Mouse (Mus musculus) left cerebral cortex, postnatal 10 days (tissue): ENCODE results near the gene Zbed4. TPM values are rescaled to one million over a fixed set of nuclear protein-coding genes. Genes with fewer than 3 reads are reported as not detected.
"Not testable (repeated sequence)": the region's sequence is repeated elsewhere in the genome, so short reads cannot be mapped to it uniquely, and the experiment has no call there.

Source experiments
- DNase-seq, 2 experiments: peaks; one replicate each; pipeline ENCODE4 v3.0.0; 2021 to 2022; ENCODE audit warnings: low spot score in 2 of 2, mixed read lengths in 1 of 2; ENCODE audit errors: extremely low spot score in 1 of 2
- intact Hi-C: fragments of 180-260 bp; cut with DNase I; formaldehyde crosslinking; loops from one replicate; pipeline ENCODE4 v1.15.1; 2025
- total RNA-seq, 2 experiments: library from RNA; stranded (reverse); gene quantifications; 2 replicates each; pipeline ENCODE4 v1.2.3; 2021

Zbed4 gene
- total RNA-seq: 10 to 100 TPM; 14.0 to 15.6 TPM

DNA sequence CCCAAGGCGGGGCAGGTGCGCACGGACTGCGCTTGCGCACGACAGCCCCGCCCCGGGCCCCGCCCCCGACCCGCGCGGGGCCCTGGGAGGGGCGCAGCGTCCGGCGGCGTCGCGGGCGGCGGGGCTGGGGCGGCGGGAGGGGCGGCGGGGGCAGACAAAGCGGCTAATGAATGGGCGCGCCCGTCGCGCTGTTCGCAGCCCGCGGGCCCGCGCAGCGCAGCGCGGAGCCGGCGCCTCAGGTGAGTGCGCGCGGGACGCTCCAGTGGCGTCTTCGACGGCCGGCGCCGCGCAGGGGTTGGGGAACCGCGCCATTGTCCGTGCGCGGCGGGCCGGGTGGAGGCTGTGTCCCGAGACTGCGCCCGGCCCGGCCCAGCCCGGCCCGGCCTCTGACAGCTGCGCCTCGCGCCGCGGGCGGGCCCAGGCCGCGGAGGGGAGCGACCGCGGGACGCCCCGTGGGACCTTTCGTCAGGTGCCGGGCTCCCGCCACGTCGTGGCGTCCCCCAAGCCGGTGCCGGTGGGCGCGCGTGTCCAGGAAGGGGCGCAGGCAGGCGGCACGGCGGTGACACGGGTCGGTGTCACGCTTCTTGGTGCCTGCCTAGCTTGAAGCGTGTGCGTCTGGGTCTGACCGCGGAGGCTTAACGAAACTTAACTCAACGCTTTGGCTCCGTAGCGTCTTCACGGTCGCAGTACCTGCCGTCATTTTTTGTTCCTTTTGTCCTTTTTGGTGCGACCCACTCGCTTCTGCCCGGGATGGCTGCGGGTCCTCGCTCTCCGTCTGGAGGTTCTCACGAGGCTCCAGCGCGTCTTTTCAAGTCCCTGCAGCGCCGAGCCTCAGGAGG is at the start of gene Zbed4:
Gene Zbed4 (plus strand): TSS at position 97 of the 839 bp plus-strand sequence.
- peak in 1 of 2 experiments; percentile 66 for DNase-seq
- intact Hi-C loops: no loop called here

DNA sequence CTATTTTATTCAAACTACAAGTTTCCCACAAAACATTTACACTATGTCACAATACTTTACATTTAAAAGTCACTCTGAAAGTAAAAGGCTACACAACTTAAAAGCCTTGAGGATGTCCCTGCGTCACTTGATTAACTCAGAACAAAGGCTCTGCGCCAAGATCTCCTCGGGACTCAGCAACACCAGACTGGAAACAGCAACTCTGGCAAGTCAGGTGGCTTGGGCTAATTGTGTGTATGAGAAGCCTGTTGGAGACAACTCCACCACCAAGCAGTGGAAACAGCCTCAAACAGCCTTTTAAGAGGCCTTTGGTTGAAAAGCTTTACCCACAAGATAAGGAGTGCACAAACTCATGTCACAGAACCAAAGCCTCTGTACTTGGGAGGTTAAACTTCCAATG is 49.0 kb upstream of the Zbed4 start:
- intact Hi-C loops: no loop called here
- no peak for DNase-seq

DNA sequence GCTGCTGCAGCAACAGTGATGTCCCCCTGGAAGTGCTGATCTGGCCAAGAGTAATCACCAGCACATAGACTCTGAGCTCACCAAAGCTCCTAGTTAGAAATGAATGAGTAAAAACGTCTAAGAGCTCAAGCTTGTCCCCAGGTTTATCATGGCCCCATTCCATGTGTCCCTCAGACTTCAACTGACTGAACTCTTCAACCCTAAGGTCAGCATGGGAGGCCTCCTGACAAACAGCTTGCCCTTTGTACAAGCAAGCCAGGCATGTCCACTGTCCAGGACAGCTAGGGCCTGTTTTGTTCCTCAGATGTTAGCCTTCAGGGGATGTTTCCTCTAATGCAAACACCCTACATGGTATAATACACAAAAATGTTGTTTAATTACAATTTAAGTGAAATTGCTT is 47.2 kb upstream of the Zbed4 start:
- intact Hi-C loops: no loop called here
- no peak for DNase-seq

DNA sequence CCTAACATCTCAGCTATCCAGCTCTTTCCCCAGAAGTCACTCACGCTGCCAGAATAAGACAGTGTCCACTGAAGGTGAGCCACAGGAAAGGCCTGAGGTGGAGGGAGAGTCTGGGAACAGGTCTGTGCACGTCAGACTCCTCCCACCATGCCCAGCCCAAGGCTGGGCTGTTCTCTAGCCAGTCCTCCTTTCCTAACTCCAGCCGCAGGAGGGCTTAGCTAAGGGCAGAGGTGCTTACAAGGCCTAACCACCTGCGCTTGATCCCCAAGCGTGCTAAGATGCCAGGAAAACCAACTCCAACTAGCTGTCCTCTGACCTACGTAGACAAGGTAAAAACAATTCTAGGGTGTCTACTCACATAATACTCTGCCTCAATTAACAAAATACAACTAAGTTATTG is 45.1 kb upstream of the Zbed4 start:
- intact Hi-C loops: no loop called here
- no peak for DNase-seq

DNA sequence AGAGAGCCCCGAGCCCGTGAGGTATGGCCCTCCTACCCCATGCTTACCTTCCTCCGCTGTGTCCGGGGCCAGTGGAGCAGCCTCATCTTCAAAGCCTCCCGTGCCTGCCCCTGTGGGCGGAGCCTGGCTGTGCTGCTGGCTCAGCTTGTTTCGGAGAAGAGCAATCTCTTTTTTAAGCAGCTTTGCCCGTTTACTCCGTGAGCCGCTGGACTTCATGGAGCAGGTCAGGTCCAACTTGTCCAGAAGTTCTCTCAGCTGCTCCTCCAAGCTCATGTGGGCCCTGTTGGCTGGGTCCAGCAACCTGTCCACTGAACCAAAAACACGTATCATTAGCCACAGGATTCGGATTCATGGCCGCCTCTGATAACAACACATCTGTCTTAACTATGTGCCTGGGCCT is 44.5 kb upstream of the Zbed4 start:
- intact Hi-C loops, DNase-seq: not testable (repeated sequence)

DNA sequence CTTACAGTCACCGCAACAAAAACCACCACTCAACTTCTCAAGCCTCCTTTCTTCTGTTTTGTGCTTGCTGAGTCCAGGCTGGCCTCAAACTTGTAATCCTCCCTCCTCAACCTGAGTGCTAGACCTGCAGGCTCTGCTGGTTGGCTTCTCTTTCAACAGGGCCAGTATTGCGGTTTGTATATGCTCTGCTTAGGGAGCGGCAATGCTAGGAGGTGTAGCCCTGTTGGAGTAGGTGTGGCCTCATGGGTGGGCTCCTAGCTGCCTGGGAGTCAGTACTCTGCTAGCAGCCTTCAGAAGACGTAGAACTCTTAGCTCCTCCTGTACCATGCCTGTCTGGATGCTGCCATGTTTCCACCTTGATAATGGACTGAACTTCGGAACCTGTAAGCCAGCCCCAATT is 43.3 kb upstream of the Zbed4 start:
- DNase-seq: no peak
- intact Hi-C loops: no loop called here

DNA sequence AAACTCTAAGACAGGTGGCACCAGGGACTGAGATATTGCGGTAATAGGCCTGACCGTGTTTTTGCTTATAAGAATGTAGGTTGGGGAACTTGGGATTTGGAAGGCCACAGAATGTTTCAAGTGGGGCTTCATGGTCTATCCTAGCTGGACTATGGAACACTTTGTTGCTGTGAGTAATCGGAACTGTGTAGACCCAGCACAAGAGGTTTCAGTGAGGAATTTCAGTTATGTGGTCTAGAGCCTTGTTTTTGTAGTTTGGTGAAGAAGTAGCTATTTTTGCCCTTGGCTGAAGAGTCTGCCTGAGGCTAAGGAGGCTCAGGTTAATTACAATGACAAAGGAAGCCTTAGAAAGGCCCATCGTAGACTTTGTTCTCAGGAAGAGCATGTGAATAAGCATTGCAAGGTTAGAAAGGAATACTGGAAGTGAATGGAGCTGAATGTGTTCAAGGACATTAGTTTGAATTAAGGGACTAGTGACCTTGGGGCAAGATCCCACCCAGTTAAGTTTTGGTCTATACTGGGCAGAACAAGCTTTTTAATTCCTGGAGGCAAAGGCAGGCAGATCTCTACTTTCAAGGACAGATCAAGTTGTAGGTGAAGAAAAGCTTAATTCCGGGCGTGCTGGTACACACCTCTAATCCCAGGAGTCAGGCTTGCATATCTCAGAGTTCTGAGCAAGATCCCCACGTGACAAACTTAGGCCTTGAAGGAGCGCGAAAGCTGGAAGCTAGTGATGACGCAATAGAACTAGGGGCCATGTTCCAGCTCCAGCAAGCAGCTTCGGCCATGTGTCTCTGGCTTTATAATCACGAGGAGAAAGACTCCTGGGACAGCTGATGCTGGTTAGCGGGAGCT is 42.6 kb upstream of the Zbed4 start:
- intact Hi-C loops: no loop called here
- no peak for DNase-seq

DNA sequence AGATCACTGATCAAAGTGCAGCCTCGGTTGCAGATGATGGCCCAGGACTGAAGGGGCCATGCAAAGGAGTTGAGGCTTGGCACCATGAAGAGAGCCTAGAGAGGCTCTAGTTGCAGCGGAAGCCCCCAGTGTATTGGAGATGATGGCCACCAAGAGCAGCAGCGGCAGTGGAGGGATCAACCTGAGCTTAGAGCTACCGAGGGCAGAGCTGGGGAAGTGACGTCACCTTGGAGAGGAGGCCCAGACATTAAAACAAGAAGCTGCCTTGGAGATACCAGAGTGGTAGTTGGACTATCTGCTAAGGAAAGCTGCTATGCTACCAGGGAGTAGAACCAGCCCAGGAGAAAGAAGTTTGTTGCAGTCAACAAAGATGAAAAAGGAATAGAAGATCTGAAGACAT is 41.6 kb upstream of the Zbed4 start:
- intact Hi-C loops: no loop called here
- no peak for DNase-seq

DNA sequence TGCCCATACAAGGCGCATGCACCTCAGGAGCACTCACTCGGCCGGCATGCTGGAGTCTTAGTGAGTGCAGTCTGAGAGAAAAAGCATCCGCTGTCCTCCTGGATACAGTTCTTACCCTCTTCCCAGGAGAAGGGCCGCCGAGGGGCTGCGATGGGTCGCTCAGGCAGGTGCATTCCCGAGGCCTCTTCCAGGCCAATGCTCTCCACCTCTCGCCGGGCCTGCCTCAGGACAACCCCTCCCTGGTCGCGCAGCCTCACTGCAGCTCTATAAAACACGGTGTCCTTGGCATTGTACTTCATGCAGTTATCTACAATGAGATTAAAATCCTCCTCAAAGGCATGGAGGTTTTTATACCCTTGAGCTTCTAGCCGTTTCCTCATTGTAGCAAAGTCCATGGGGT is 39.0 kb upstream of the Zbed4 start:
- no peak for DNase-seq
- intact Hi-C loops: no loop called here

DNA sequence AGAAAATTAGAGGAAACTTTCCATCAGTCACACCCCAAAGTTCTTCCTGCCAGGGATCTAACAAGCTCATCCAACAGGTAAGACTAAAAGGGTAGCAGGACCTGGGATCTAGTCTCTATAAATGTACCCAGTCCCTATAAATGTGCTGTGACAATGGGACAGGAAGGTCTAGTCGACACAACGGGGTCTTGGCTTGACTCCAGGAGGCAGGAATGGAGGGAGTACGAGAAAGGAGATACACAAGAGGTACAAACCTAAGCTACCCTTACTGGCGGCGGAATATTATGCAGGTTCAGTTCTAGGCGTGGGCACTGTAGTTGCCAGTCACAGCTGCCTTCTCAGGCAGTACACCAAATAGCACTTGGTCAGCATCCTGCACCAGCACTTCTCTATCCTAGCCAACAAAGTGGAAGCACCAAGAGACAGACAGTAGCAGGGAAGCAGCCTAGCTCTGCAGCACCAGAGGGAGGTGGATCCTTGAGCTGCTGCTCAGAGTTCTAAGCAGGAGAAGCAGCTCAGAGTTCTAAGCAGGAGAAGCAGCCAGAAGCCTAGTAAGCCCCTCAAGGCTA is 37.4 kb upstream of the Zbed4 start:
- no peak for DNase-seq
- intact Hi-C loops: no loop called here

DNA sequence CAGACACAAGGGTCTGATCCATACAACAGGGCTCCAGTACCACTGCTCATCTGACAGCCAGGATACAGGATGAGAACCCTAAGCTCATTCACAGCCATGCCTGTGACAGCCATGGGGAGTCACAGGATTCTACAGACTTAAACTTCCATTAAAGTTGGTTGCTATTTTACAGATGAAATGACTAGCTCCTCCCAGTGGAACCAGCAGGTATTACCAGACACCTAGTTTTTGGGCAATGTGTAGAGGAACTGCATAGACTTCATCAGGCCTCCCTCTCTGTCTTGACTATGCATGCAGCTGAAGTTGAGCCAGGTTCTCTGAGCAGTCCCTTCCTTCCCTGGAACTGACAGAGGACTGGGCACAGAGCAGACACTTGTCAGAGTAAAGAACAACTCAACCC is 35.1 kb upstream of the Zbed4 start:
- DNase-seq: no peak
- intact Hi-C loops: no loop called here

DNA sequence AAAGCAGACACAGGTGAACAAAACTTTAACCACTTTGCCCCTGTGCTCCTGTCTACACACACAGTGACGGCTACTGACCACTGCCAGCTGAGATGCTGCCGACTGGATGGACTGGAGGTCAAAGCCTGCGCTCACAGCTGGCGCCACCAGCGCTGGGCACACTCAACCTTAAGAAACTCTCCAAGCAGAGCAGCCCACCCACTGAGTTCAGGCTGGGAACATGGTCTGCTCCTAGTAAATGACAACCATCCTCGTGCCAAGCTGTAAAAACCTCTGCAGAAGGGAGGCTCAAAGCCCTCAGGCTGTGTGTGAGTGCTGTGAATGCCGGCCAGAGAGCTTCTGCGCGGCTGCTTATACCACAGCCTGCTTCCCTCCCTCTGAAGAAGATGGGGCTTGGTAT is 34.2 kb upstream of the Zbed4 start:
- intact Hi-C loops: no loop called here
- no peak for DNase-seq

DNA sequence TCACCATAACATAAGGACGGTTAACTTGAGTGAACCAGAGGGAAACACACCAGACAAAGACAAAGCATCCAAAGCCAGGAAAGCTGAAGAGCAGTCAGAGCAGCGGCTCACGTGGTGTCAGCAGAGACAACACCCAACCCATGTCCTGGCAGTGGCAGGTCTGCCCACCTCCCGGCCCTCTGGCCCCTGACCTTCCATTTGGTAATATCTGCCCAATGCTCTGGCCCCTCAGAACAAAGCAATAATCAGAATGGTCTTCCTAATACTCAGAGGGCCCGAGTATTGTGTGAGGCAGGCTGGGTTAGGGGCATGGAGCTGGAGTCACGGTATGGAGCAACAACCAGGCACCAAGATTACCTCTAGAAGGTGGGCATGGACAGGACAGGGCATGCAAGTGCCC is 28.3 kb upstream of the Zbed4 start:
- intact Hi-C loops: no loop called here
- no peak for DNase-seq

DNA sequence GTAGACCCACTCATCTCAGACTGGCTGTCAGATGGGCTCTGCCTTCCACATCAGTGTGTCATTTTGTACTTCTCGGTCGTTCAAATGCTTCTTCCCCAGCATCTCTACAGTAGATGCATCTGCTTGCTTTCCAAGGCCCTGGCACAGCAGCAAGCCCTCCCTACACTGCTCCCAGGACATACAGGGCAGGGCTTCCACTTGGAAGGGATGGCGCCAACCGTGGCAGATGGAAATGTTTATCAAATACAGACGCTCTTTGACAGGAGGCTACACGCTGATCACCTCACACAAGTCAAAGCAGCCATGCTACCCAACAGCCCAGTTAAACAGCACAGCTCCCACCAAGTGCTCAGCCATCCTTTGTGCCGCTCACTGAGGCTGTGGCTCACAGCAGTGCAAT is 27.1 kb upstream of the Zbed4 start:
- intact Hi-C loops: no loop called here
- DNase-seq: no peak

DNA sequence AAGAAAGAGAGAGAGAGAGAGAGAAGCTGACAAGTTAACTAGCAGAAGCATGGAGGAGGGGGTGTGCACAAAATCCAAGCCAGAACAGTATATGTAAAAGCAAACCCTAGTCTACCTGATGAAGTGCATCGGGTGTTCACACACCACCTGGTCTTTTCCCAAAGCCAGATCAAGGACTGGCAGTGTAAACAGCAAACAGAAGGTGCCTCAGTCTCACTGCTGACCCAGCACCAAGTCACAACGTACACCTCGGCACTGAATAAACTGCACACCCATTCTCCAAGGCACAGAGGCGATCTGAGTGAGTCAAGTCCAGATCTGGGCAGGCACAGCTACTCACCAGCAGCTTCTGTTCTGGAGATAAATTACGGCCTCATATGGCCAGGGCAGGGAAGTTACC is 26.4 kb upstream of the Zbed4 start:
- intact Hi-C loops: no loop called here
- no peak for DNase-seq

DNA sequence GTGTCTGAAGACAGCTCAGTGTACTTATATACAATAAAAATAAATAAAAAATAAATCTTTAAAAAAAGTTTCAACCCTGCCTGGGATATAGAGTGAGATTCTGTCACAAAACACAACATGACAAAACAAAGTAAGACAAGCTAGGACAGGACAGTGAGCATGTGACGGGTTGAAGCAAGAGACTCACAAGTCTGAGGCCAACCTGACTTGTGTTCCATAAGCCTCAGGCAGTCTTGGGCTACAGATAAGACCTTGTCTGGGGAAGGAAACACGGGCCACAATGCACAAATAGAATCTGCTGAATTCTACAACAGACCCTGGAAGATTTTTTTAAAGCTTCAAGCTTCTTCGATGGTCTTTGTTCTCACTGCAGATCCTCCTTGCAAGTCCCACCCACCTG is 24.3 kb upstream of the Zbed4 start:
- intact Hi-C loops: no loop called here
- no peak for DNase-seq

DNA sequence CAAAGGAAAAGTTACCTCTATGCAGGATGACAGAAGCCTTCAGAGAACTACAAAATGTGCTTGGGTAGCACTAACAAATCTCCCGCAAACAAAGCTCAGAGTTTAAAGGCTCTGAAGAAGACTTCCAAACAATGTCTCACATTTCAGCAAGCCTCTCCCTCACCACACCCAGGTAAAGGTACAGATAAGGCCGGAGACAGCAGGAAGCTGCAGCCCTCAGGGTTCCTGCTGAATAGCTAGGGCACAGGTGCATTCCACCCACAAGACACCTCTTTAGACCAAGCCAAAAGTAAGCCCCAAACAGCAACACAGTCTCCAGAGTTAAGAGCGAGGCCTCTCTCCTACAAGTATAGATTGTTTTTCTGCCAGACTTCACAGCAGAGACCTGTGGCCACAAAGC is 20.7 kb upstream of the Zbed4 start:
- no peak for DNase-seq
- intact Hi-C loops: no loop called here

DNA sequence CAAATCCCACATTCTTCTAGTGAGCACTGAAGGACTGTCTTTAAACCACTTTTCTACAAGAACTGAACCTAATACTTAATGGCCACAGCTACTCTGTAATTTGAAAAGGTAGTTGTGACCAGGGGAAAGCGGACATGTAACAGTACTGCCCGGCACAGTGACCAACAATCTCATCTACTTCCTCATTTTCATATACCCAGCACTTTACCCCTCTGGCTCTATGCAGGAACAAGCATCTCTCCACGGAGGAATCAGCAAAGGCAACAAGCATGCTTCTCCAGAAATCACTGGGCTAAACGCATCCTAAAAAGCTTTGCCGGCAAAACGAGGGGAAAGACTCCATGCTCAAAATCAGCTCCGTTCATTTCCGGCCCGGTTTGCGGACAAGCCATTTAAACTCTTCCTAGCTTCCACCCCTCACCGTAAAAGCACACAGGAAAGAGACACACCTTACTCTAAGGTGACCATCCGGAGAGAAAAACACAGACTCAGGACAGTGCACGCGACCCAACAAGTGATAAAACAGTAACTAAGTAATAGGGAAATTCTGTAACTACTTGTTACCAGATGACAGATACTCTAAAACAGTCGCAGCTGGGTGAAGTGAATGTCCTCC is 18.9 kb upstream of the Zbed4 start:
- no peak for DNase-seq
- intact Hi-C loops: no loop called here

DNA sequence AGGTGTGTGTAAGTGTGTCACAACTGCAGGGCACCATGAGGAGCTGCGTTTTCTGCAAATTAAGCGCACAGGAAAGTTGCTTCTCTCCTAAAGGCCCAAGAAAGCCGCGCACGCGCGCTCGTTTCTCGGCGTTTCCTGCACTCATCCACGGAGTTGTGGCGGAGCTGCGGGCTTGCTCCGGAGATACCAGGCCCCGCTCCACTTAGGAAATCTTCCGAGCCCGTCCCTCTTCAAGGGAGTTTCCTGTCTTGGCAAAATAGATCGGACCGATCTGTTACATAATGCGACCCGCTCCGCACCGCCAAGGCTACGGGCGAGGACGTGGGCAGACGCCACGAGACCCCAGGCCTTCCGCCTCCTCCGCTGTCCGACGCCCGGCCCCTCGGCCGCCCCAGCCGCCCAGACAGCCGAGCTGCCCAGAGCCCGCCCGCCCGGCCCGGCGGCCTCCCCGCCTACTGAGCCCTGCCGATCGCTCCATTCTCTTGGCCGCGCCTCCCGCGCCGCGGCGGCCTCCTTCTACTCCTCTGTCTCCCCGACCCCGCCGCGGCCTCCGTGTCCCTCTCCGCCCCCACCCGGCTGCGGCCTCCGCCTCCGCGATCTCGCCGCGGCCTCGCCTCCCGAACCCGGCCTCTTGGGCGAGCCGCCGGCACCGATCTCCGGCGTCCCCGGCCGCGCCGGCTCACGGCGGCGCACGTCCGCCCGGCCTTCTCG is 18.3 kb upstream of the Zbed4 start:
- intact Hi-C loops: no loop called here
- peak; percentile 52 to 82 for DNase-seq
